Mouse (Mus musculus): ENCODE measurements around the gene Clasp1.

DNA sequence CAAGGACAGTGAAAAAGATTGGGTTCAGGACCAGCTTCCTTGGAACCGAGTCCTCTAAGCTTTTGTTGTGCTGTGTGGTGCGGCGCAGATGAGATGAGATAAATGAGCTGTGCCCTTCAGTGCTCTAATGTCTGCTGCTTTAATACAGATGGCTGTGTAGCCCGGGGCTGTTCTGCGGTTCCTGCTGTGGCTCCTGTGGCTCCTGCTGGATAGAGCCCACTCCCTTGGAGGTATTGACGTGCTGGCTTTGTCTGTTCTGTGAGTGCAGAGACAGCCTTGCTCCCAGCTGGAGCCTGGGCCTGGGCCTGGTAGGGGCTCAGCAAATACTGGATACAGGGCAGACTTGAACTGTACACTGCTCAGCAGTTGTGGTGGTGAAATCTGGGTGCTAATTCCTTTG lies 34.0 kb downstream of the Clasp1 start:
- TF ChIP-seq CTCF (IDR thresholded peaks at IDR 0.05; ENCODE audit: low read depth, low read length): no peak
- TF ChIP-seq POLR2A (IDR thresholded peaks at IDR 0.05; ENCODE audit: borderline replicate concordance, low read depth, low read length): no peak
